Mouse (Mus musculus) megakaryocyte progenitor cell, adult 5-6 weeks (primary cell): ENCODE results near the gene Soat2. TPM values are rescaled to one million over a fixed set of nuclear protein-coding genes. Genes with fewer than 3 reads are reported as not detected.

Experiments used
- ATAC-seq: replicated peaks from 2 replicates; pipeline ENCODE4 v1.8.0; 2016; ENCODE audit warnings: mild to moderate bottlenecking, moderate TSS enrichment, inconsistent platforms; ENCODE audit not compliant: poor library complexity
- total RNA-seq, 2 experiments: library from RNA; stranded (forward) in 1 of 2; stranded (reverse) in 1 of 2; fragments of 157-497, 149-512 nt in 1 of 2; fragments of 200-1000 nt in 1 of 2; gene quantifications; 2 replicates each; pipeline versions ENCODE4 v1.2.3 to v1.2.4; 2015 to 2017

Soat2 gene
- 0.73 and 1.9 TPM in 2 replicates for total RNA-seq (2015)
- 1.2 and 3.3 TPM in 2 replicates for total RNA-seq (2017)

DNA sequence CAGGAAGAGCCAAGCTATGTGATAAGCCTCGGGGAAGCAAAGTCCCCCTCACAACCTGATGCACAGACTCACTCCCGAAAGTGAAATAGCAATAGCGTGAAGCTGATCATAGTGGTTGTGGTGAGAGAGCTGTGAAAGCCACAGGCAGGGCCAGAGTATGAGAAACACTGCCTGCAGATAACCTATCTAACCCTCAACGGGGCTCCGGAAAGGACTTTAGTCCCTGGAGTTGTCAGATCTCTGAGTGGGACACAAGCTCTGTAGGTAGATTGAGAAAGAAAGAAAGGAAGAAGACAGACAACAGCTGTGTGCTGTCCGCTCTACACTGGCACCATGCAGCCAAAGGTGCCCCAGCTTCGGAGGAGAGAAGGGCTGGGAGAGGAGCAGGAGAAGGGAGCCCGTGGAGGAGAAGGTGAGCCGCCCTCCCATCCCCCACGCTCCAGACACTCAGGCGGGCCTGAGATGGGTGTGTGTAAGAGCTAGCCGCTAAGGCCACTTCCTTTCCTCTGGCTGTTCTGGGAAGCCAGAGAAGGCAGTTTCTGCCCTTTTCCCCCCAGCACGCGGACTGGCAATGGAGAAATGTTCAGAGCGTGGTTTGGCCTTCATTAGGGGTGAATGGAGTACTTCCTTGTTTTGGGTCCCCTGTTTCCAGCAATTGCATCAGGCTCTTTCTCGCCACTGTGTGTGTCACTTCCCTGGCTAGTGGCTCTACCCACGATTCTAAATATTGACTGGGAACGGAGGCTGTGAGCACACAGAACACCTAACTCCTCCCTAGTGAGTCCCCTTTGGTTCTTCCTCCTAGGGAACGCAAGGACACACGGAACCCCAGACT lies at the start of gene Soat2:
Gene Soat2 (plus strand): TSS at position 226 of the 835 bp plus-strand sequence.
- ATAC-seq: peak; percentile 77

DNA sequence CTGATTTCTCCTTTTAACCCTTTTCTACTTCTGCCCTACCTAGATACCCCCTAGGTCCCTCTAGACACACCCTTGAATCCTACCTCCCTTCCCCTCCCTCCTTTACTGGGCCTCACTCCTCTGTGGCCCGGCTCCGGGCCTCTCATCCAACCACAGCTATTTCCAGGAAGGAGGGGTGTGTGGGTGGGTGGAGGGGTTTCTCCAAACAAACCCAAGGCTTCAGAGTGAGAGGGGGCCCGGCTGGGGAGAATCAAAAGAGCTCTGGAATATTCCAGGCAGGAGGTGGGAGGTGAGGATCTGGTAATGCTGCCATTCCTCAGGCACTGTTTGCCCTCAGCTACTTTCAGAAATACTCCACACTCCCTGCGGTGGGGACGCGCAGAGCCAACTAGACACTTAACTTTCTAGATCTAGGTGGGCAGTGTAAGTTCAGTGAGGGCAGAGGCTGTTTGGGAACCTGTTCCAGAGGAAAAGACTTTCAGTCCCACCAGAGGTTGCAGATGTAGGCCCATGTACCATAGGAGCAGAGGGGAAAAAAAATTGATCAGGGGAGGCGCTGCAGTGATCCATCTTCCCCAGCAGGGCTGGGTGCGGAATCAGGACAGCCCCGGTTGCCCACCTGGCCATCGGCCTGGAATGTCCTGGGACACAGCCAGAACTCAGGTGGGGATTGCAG lies 49.2 kb upstream of the Soat2 start:
- no peak for ATAC-seq

DNA sequence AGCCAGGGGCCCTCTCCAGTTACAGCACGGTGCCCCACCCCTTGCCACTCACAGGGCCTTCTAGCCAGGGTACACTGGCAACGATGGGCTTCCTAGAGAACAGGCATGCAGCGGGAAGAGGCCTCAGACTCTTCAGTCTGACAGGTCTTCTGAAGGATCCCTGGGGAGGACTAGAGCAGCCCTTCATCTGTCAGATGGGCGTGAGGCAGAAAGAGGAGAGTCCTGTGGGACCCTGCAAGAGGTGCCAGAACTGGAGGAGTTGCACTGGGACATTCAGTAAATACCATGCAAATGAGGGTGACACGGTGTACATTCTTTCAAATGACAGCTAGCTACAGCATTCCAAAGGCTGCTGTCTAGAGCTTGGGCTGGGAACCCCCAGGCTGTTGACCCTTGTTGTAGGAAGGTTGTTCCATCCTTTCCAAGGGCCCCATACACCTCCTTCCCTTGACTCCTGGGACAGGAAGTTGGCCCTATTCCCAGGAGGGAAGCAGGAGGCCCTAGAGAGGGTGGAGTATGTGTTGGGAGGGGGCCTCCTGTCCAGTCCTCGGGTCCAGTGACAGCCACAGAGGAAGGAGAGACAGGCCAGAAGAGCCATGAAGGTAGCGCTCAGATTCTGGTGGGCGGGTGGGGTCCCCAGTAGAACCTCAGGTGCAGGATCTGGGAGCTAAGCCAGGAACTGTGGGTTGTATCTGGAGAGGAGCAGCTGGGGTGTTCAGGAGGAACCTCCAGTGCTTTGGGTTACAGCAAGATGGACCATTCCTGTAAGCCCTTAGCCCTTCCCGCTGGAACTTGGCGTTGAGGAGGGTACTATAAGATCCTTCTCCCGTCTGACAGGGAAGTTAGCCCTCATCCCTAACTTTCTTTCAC lies 48.4 kb upstream of the Soat2 start:
- no peak for ATAC-seq

DNA sequence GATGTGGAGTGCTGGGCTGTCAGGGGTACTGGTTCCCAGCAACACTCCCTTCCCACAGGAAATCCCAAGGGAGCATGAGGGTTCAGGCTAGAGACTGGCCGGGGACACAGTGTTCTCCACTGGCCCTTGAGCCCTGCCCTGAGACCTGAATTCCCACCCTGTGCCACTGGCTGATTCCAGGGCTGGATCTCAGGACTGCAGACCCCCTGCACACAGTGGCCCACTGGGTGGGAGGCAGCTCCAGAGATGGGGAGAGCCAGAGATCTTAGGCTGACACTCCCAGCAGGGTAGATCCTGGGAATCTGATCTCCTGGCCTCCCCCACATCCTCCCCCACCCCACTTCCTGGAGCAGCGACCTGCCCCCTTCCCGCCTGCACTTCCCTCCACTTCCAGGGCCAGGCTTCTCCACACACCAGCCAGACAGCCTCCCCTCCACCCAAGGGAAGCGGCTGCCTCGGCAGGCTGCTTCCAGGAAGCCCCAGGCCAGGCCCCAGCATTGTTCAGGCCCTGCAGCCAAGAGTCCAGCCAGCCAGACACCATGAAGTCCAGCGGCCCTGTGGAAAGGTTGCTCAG lies 47.7 kb upstream of the Soat2 start:
- no peak for ATAC-seq

DNA sequence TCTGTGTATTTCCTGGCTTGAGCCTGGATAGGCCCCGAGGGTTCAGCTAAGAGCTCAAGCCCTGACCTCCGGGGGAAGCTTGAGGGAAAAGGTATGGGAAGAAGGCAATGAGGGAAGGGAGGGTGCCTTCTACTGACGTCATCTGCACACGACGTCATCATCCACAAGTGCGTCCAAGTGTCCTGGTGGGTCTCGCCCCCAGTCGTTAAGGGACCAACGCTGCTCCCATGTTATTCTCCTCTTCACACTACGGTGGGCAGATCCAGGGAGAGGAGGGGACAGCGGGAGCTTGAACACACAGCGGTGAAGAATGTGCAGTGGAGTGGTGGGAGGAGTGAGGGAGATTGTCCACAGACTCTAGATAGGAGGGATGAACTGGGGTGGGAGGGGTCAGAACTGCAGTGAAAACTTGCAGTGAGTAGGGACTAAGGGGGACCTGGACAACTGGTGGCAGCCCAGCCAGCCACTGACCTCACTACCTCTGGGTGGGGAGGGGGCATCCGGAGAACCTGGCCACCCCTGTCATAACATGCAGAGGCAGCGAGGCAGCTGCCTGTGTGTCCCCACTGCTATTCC lies 46.9 kb upstream of the Soat2 start:
- no peak for ATAC-seq

DNA sequence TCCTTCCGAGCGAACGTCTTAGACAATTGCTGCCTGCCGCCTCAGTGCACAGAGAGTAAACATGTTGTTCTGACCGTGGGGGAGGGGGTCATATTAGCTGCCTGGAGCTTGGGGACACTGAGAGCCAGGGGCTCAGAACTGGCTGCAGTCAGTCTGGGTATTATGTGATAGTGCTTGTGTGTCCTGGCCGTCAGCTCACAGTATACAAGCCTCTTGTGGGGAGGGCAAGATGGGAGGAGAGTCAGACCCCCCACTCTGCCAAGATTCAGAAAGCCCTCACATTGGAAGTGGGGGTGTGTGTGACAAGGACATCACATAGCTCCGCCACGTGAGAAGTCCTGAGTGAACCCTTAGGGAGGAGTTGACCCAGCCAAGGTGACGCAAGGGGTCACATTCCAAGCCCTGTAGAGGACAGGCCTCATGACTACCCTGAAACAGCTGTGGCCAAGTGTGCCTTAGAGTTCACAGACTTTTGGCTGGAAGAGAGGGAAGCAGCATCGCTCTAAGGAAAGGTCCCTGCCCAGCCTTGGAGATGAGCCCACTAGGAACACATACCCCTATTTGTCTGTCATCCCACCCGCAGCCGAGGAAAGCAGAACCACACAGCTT lies 46.3 kb upstream of the Soat2 start:
- no peak for ATAC-seq

DNA sequence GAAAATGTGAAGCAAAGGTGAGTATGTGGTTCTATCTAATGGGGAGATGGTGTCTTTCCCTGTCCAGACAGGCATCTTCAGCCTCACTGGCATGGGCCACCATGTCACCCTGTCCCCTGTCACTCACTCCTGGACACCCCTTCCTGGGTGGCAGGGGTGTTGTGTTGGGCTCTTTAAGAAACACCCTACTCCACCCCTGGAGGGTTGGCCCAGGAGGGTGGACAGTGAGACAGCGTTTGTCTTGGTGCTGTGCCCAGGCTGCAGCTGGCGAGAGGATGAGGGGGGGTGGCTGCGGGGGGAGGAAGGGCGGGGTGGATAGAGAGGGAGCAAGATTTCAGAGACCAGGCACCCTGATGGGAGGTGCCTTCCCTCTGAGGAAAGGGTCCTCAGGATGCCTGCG lies 45.0 kb upstream of the Soat2 start:
- ATAC-seq: no peak; the same call in 1 of the 2 replicates

DNA sequence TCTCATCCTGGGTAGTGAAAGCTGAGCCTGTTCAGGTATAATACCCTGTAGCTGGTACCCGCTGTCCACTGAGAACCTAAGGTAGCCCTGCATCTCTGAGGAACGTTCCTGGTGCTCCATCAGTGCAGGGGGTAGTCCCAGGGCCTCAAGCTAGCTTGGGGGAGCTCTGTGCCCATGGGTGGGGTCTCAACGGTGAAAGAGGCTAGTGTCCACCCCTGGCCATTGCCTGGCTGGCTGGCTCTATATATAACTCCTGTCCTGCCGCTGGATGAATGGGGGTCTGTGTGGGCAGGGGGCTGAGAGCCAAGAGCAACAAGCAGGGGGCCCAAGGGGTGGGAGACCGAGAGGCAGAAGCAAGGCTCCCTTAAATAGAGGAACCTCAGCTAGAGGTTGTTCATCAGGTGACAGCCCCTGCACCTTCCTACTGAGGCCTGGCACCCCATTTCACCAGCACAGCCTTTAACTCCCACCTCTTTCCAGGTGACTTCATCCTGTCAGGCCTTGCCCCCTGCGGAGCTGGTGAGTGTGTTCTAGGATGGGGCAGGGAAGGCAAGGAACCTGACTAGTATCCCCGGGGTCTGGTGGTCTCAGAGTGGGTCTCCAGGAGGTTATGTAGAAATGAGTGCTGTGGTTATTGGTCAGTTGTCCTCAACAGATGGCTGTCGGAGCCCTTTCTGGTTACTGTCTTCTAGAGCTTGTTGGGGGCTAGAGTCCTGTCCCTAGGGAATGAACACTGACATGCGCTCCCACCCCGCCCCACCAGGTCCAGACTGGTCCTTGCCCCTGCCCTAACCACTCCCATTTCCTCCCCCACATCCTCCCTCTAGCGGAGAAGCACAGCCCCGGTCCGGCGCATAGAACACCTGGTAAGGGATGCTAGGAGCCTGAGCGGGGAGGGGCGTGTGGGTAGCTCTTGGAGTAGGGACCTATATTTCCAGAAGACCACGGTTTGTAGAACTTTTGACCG lies 44.3 kb upstream of the Soat2 start:
- no peak for ATAC-seq

DNA sequence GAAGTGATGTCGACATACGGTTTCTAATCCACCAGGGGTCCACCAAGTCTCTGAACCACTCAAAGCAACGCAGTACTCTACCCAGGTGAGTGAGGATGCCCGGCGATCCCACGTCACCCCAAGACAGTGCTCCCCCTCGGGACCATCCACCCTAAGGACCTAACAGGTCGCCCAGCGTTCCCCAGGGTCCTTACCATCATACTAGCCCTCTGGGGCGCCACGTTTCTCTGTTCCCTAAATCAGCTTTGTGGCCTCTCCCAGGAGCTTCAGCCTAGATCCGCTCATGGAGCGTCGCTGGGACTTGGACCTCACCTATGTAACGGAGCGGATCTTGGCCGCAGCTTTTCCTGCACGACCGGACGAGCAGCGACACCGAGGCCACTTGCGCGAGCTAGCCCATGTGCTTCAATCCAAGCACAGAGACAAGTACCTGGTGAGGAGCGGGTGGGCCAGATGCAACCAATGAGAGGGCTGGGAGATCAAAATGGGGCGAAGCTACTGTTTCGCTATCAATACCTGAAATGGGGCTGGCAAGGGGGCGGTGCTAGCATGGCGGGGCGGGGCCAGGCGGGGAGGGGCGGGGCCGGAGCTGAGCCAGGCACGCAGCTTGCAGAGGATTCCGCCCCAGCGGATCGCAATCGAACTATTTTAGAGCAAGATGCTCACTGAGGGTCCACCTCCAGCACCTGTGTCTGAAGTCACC lies 43.4 kb upstream of the Soat2 start:
- ATAC-seq: 0 out of 2 replicates have a peak, but pooled peaks have one; percentile 12

DNA sequence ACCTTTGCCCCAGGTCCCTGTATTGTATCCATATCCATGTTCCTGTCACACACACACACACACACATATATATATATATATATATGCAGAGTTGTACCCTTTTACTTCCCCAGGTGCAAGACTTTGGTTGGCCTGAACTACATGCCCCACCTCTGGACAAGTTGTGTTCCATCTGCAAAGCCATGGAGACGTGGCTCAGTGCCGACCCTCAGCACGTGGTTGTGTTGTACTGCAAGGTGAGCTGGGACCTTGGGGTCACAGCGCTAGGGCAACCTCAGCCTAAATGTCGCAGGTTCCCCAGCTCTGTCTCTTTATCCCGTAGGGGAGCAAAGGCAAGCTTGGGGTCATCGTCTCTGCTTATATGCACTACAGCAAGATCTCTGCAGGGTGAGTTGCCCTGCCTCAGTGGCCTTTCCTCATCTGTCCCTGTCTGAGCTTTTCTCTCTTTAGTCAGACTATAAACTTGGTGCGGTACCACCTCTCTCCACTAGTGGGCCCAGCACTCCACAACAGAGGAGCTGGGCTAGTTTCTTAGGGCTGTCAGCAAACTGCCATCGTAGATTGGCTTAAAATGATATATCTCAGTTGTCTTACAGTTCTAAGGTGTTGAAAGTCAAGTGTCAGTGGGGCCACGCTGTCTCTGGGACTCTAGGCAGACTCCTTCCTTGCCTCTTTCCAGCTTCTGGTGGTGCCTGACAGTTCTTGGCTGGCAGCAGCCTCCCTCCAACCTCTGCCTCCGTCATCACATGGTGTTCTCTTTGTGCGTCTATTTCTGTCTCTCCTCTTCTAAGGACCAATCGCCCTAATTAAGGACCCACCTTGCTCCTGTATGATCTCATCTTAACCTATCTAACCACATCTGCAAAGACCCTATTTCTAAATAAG lies 42.4 kb upstream of the Soat2 start:
- ATAC-seq: peak; percentile 68

DNA sequence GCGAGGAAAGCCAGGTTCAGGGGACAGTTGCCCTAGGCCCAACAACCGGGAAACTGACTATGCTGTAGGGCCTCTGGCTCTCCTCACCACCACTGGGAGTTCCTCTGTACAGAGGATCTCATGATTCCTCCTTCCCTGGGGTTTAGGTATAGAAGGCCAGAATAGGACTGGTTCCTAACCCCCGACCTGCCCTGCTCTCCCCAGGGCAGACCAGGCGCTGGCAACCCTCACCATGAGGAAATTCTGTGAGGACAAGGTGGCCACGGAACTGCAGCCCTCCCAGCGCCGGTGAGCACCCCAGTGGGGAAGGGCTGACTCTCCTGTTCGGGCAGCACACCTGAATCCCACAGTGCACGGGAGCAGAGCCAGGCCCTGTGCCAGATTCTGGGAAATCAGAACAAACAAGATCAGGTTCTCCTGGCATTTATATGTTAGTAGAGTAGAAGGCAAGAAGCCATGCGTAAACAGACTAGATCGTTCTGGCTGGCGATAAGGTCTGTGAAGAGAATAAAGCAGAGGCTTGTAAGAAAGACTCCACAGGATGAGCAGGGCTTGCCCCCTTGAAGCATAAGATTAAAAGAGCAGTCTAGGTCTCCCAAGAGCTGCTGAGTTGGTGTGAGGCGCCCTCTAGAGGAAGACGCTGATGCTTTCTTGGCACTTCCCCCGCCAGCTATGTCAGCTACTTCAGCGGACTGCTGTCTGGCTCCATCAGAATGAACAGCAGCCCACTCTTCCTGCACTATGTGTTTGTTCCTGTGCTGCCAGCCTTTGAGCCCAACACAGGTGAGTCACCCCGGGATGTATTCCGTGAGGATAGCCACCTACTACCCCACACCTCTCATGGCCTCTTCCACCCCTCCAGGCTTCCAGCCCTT lies 41.4 kb upstream of the Soat2 start:
- peak; percentile 64 for ATAC-seq

DNA sequence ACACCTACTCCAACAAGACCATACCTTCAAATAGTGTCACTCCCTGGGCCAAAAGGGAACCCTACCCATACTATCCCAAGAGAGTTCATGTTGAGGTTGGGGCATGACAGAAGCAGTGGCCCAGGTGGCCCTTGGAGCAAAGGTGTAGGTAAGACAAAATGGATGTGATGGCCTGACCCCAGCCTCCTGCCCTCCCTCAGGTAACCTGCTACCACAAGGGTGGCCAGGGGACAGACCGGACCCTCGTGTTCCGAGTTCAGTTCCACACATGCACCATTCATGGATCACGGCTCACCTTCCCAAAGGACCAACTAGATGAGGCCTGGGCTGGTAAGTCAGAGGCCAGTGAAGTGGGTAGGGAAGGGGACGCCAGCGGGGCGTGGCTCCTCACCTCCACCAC lies 40.1 kb upstream of the Soat2 start:
- no peak for ATAC-seq

DNA sequence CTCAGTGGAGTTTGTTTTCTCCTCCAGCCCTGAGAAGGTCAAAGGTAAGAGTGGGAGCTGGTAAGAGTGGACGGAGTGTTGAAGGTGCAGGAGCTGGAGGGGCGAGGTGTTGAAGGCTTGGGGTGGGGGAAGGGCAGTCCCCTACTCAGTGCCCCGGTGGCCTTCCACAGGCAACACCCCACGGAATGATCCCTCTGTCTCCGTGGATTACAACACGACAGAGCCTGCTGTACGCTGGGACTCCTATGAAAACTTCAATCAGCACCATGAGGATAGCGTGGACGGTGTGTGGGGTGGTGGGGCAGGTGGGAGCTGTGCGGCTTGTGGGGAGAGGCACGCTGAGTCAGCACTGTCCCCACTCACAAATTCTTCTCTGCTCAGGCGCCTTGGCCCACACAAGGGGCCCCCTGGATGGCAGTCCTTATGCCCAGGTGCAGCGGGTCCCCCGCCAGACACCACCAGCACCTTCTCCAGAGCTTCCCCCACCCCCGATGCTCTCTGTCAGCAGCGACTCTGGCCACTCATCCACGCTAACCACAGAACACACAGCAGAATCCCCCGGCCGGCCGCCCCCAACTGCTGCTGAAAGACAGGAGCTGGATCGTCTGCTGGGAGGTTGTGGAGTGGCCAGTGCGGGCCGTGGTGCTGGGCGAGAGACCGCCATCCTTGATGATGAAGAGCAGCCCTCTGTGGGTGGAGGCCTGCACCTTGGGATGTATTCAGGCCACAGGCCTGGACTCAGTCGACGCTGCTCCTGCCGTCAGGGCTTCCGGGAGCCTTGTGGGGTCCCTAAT lies 39.4 kb upstream of the Soat2 start:
- ATAC-seq: no peak

DNA sequence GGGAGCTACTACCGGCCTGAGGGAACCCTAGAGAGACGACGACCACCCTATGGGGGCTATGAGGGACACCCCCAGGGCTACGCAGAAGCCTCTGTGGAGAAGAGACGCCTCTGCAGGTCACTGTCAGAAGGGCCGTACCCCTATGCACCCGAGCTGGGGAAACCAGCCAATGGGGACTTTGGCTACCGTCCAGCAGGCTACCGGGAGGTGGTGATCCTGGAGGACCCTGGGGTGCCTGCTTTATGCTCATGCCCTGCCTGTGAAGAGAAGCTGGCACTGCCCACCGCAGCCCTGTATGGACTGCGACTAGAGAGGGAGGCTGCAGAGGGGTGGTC lies 38.9 kb upstream of the Soat2 start:
- ATAC-seq: no peak

DNA sequence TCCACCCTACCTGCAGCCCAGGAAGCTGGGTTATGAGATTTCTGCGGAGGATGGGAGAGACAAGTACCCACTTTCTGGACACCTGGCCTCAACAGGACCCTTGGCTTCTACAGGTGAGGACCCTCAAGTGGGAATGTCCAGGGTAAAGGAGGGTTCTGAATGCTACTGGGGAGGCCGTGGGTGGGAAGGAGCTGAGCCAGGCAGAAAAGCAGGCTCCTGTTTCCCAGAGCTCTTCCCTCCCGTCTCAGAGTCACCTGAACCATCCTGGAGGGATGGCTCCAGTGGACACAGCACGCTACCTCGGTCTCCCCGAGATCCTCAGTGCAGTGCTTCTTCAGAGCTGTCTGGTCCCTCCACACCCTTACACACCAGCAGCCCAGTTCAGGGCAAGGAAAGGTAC lies 38.1 kb upstream of the Soat2 start:
- no peak for ATAC-seq

DNA sequence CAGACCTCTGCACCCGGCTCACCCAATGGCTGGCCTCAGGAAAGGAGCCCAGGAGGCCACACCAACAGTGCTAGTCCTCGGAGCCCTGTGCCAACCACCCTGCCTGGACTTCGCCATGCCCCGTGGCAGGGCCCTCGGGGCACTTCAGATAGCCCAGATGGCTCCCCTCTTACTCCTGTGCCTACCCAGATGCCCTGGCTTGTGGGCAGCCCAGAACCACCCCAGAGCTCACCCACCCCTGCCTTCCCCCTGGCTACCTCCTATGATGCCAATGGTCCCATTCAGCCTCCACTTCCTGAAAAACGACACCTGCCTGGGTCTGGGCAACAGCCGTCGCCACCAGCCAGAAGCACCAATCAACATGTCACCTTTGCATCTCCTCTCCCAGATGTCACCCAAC lies 37.5 kb upstream of the Soat2 start:
- ATAC-seq: no peak
